Mouse (Mus musculus): ENCODE data around the gene Oat.

The Oat gene

GRCm38 (mm10) chr7:132576116-132576650 lies at the start of gene Oat:
Gene Oat (minus strand): TSS chr7:132576398.
- DNase-seq (ENCODE audit: low read depth, low spot score): peak; percentile 91

GRCm38 (mm10) chr7:132624161-132624560 lies 48.0 kb upstream of the Oat start:
- no peak for DNase-seq (ENCODE audit: low read depth, low spot score)

GRCm38 (mm10) chr7:132619975-132620918 lies 44.0 kb upstream of the Oat start:
- DNase-seq (ENCODE audit: low read depth, low spot score): no peak

- no peak for DNase-seq (ENCODE audit: low read depth, low spot score)
These were observed 43.4 kb upstream of the Oat start for GRCm38 (mm10) chr7:132619549-132619948.

GRCm38 (mm10) chr7:132617021-132617564 lies 40.9 kb upstream of the Oat start:
- DNase-seq (ENCODE audit: low read depth, low spot score): no peak

- DNase-seq (ENCODE audit: low read depth, low spot score): no peak
These were observed 40.2 kb upstream of the Oat start for GRCm38 (mm10) chr7:132616391-132616790.

- no peak for DNase-seq (ENCODE audit: low read depth, low spot score)
These were observed 39.1 kb upstream of the Oat start for GRCm38 (mm10) chr7:132615346-132615745.

GRCm38 (mm10) chr7:132611530-132611929 lies 35.3 kb upstream of the Oat start:
- DNase-seq (ENCODE audit: low read depth, low spot score): no peak

GRCm38 (mm10) chr7:132610468-132611318 lies 34.5 kb upstream of the Oat start, which contains the start of gene Lhpp:
Gene Lhpp (plus strand): TSS chr7:132610638.
- peak; percentile 71 for DNase-seq (ENCODE audit: low read depth, low spot score)

- DNase-seq (ENCODE audit: low read depth, low spot score): no peak
These were observed 32.3 kb upstream of the Oat start for GRCm38 (mm10) chr7:132608316-132609020.

GRCm38 (mm10) chr7:132605689-132606088 lies 29.5 kb upstream of the Oat start:
- no peak for DNase-seq (ENCODE audit: low read depth, low spot score)

- DNase-seq (ENCODE audit: low read depth, low spot score): no peak
These were observed 28.5 kb upstream of the Oat start for GRCm38 (mm10) chr7:132604720-132605119.

- DNase-seq (ENCODE audit: low read depth, low spot score): no peak
These were observed 24.7 kb upstream of the Oat start for GRCm38 (mm10) chr7:132600926-132601325.

- no peak for DNase-seq (ENCODE audit: low read depth, low spot score)
These were observed 23.8 kb upstream of the Oat start for GRCm38 (mm10) chr7:132600026-132600425.

GRCm38 (mm10) chr7:132599071-132599975 lies 23.1 kb upstream of the Oat start, which contains the start of gene Nkx1-2:
Gene Nkx1-2 (minus strand): TSS chr7:132599637.
- DNase-seq (ENCODE audit: low read depth, low spot score): no peak

GRCm38 (mm10) chr7:132597251-132598041 lies 21.2 kb upstream of the Oat start:
- no peak for DNase-seq (ENCODE audit: low read depth, low spot score)

- DNase-seq (ENCODE audit: low read depth, low spot score): no peak
These were observed 20.5 kb upstream of the Oat start for GRCm38 (mm10) chr7:132596557-132597250.

GRCm38 (mm10) chr7:132595787-132596186 lies 19.6 kb upstream of the Oat start:
- no peak for DNase-seq (ENCODE audit: low read depth, low spot score)
